Mouse (Mus musculus) regulatory T cell (primary cell): ENCODE data around the gene Sptb.

Experiments
- in situ Hi-C: fragments of 300-600 bp; cut with MboI, MseI; formaldehyde crosslinking; loops from one replicate; pipeline ENCODE4 v1.15.1; 2025; ENCODE audit warnings: high pct_unique_total_duplicates

Gene Sptb

GRCm38 (mm10) chr12:76608241-76608640, 102.1 kb downstream of the Sptb start:
- in situ Hi-C loops: loop anchor here (5.0 kb wide), 1 partner anchor 106 kb away; no protein-coding TSS in a partner anchor

DNA sequence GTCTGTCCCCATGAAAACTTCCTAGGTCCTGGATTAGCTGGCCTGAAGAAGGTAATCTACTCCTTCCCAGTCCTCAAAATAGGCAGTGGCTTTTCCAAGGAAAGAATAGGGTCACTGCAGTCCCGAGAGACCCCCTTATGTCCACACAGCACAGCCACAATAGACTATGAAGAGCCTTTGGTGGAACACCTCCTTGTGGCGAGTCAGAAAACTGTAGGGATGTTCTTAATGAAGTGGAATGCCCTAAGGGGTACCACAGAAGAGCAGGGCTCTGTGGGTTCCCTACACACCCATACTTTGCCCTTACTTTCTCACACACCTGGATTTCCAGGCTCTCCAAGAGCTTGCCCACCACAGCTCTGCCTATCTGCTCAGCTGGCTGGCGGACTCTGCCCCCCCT, 104.5 kb downstream of the Sptb start:
- in situ Hi-C loops: loop anchor here (5.0 kb wide), 1 partner anchor 104 kb away; no protein-coding TSS in a partner anchor

- in situ Hi-C loops: no loop called here
Observed at GRCm38 (mm10) chr12:76604546-76604945, 105.8 kb downstream of the Sptb start.

DNA sequence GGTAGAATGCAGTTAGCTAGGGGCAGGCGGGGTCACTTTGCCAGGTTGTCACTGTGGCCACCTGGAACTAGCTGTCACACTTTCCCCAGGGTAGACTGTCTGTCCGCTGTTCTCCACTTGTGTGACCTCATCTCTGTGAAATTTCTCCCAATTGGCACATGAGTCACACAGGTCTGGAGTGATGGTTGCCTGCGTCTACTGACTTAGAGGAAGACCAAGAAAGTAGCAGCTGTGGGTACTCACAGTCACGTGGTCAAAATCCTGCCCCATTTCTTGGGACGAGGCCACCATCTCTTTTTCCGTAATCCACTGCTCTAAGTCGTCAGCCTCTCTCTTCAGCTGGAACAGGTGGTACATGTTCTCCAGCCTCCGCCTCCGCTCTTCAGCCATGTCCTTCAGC, 106.6 kb downstream of the Sptb start:
- in situ Hi-C loops: no loop called here

GRCm38 (mm10) chr12:76598196-76598928, 112.0 kb downstream of the Sptb start:
- in situ Hi-C loops: no loop called here

GRCm38 (mm10) chr12:76597577-76598100, 112.7 kb downstream of the Sptb start:
- in situ Hi-C loops: no loop called here

DNA sequence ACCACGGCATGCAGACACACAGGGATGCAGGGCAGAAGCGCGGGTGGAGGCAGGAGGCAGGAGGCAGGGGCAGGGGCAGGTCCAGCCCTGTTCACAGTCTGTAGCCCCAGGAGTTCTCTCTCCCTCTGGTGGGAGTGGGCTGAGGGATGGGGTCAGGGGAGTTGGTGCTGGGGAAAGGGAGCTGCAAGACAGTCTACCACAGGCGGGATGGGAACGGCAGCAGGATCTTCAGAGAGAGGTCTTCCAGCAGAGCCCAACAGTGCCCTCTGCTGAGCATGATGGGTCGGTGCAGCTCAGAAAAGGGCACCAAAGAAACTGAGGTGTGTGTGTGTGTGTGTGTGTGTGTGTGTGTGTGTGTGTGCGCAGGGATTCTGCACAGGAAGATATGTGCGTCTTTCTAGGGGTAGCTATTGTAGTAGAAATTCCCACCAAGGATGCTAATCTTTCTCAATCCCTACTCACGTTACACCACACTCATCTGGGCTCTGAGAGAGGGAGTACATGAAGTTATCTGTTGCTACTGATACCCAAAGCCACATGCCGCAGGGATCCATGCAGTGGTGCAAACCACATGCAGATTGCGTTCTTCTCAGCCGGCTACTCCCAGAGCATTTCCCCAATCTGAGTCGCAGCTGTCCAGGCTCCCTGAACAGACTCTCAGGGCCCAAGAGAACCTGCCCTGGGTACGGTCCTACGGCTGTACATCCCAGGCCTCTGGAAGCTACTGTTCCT, 113.9 kb downstream of the Sptb start:
- in situ Hi-C loops: no loop called here

- in situ Hi-C loops: no loop called here
Observed at GRCm38 (mm10) chr12:76595830-76596229, 114.5 kb downstream of the Sptb start.

- in situ Hi-C loops: no loop called here
Observed at GRCm38 (mm10) chr12:76594556-76594955, 115.8 kb downstream of the Sptb start.

- in situ Hi-C loops: no loop called here
Observed at GRCm38 (mm10) chr12:76593839-76594322, 116.5 kb downstream of the Sptb start.

- in situ Hi-C loops: no loop called here
Observed at GRCm38 (mm10) chr12:76593254-76593653, 117.1 kb downstream of the Sptb start.

- in situ Hi-C loops: no loop called here
Observed at GRCm38 (mm10) chr12:76592213-76592612, 118.1 kb downstream of the Sptb start.

DNA sequence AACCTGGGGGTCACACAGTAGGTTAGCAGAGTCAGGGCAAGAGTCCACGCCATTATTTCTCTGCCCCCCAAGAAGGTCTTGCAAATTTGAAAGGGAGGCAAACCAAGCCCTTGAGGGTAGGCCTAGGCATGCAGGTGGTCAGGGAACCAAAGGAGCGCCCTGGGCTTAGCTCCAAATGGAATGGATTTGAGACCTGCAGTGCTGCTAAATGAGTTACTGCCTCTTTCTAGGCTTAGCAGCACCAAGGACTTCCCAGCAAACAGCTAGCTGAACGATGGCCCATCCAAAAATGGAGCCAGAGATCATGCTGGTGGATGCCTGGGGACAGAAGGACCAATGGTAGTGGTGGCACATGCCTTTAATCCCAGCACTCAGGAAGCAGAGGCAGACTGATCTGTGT, 119.3 kb downstream of the Sptb start:
- in situ Hi-C loops: no loop called here

GRCm38 (mm10) chr12:76589531-76589930, 120.8 kb downstream of the Sptb start:
- in situ Hi-C loops: no loop called here

GRCm38 (mm10) chr12:76587357-76587756, 123.0 kb downstream of the Sptb start:
- in situ Hi-C loops: no loop called here

- in situ Hi-C loops: no loop called here
Observed at GRCm38 (mm10) chr12:76585028-76585427, 125.3 kb downstream of the Sptb start.

GRCm38 (mm10) chr12:76583454-76583853, 126.9 kb downstream of the Sptb start:
- in situ Hi-C loops: no loop called here

DNA sequence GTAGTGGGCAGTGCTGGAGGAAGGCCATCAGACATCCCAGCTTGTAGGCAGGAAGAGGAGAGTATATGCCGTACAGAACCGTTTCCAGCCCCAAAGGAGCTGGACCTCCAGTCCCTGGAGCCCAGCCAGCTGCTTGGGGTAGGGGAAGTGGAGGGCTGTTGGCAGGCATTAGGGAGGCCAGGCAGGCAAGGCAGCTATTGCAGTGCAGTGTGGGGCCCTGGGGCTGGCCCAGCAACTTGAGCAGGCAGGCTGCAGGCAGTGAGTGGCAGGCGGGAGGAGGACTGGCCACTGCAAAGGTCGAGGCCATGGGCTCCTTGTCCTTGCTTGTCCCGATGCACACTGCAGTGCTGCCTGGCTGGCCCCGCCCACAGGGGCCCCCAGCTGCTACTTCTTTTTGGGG, 127.5 kb downstream of the Sptb start:
- in situ Hi-C loops: no loop called here

GRCm38 (mm10) chr12:76582139-76582538, 128.2 kb downstream of the Sptb start:
- in situ Hi-C loops: no loop called here

DNA sequence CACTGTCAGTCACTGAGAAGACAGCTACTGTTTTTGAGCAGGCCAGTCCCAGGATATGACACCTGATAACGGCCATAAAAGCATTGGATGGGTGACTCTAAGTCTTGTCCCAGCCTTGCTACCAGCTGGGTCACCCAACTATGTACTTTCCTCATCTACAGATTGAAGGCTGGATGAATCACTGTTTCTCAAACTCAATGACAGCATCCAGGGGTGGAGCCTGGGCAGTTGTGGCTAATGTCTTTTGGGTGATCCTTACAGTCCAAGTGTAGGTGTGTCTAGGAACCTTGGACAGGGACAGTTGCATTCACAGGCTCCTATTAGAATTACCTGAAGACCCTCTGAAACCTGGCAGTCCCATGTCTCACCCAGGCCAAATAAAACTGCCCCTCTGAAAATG, 130.5 kb downstream of the Sptb start:
- in situ Hi-C loops: no loop called here

GRCm38 (mm10) chr12:76578465-76578864, 131.9 kb downstream of the Sptb start:
- in situ Hi-C loops: no loop called here

GRCm38 (mm10) chr12:76577858-76578257, 132.5 kb downstream of the Sptb start:
- in situ Hi-C loops: no loop called here

GRCm38 (mm10) chr12:76576806-76577205, 133.5 kb downstream of the Sptb start:
- in situ Hi-C loops: no loop called here
